Mouse (Mus musculus): ENCODE results near the gene Cfap61.

GRCm38 (mm10) chr2:146147306-146147705, 212.7 kb downstream of the Cfap61 start:
- TF ChIP-seq GATA1 (IDR thresholded peaks at IDR 0.05; ENCODE audit: borderline replicate concordance, low read length) (no peak), FLI1 (IDR thresholded peaks at IDR 0.05; ENCODE audit: low read length) (no peak)
